Comparison of ENCODE assay signal across 22 mouse cellular contexts in genomic region chr17:79618455-79618854, GRCm38 (mm10).
"Had no signal": no experiment of that assay in that cellular context is flagged by ENCODE, and none has a peak within 500 bp of the region (broad histone marks: within the 10 kb centered on the region; RNA-seq: fewer than 3 reads in every experiment).

No protein-coding gene starts in this region.

- H3K27me3 ChIP-seq: heart, embryonic 12.5 days; hindbrain, embryonic 12.5 days; intestine, embryonic 15.5 days; limb, embryonic 12.5 days had no signal

- DNase-seq: gastrocnemius, adult 2 months; gastrocnemius, postnatal 10 days; gastrocnemius, postnatal 25 days; heart, adult 18-20 months; heart, postnatal 10 days; heart, postnatal 4 days; kidney, adult 18-20 months; kidney, adult 8-10 months; kidney, postnatal 10 days; kidney, postnatal 25 days; kidney, postnatal 4 days; liver had no signal

- H3K27ac ChIP-seq: gastrocnemius, adult 2 months; heart, embryonic 10.5 days; hindbrain, embryonic 10.5 days; hindbrain, embryonic 12.5 days; hindbrain, embryonic 14.5 days; intestine, embryonic 15.5 days; layer of hippocampus, adult 2 months; left cerebral cortex, adult 2 months; limb, embryonic 10.5 days; limb, embryonic 12.5 days had no signal

- H3K4me3 ChIP-seq: gastrocnemius, adult 2 months; heart, embryonic 10.5 days; heart, embryonic 12.5 days; hindbrain, embryonic 10.5 days; hindbrain, embryonic 12.5 days; intestine, embryonic 15.5 days; layer of hippocampus, adult 2 months; left cerebral cortex, adult 2 months; limb, embryonic 10.5 days; limb, embryonic 12.5 days had no signal

- H3K4me1 ChIP-seq: hindbrain, embryonic 12.5 days; intestine, embryonic 15.5 days; limb, embryonic 12.5 days had no signal

- H3K36me3 ChIP-seq: hindbrain, embryonic 10.5 days; hindbrain, embryonic 12.5 days; intestine, embryonic 15.5 days; limb, embryonic 10.5 days; limb, embryonic 12.5 days had no signal
